Mouse (Mus musculus): ENCODE results near the gene Cacng5. TPM values are rescaled to one million over a fixed set of nuclear protein-coding genes. Genes with fewer than 3 reads are reported as not detected.

Gene Cacng5
- not detected in 2 replicates for polyA plus RNA-seq (2011; ENCODE audit: insufficient read depth, insufficient read length, low replicate concordance, missing spikeins)

DNA sequence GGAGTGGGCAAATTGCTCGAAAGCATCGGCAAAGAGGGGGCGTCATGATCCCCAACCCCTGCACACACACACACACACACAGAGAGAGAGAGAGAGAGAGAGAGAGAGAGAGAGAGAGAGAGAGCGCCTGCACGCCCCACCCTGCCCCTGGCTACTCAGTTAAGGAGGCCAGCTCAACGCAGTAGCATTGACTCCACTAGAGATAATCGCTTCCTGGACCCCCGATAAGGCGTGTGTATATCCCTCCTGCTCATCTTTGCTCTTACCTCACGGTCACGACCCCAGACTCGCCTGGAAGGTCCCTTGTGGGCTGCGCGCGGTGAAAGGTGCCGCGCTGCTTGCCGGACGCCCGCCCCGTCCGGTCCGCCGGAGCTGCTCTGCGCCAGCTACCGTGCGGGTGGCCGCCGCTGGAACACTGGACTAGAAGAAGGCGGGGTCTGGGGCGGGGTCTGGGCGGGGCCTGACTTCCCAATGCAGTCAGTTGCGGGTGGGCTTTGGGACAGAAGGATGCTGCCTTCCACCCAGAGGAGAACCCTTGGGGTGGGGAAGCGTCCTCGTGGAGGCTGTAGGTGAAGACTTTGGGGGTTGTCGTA is at the start of gene Cacng5:
Gene Cacng5, minus strand, starts transcription at position 422 of the 593 bp plus-strand sequence.
- TF ChIP-seq CTCF (IDR thresholded peaks at IDR 0.05; ENCODE audit: control insufficient read depth, insufficient read depth, low read length): no peak
- no peak for TF ChIP-seq POLR2A (IDR thresholded peaks at IDR 0.05; ENCODE audit: borderline replicate concordance, control insufficient read depth, low read depth, low read length)
- Histone ChIP-seq H3K27ac (ENCODE audit: control insufficient read depth, insufficient read depth, low read depth, low read length, poor library complexity) (no peak within 1 kb of the TSS), H3K4me3 (replicated peaks; ENCODE audit: control insufficient read depth, low read depth, low read length) (no peak within 1 kb of the TSS), H3K4me1 (ENCODE audit: control insufficient read depth, insufficient read depth, low read length) (no peaks in the 10 kb centered on the region)
- 9% methylated on average over 36 of the region's 36 CpGs for WGBS

DNA sequence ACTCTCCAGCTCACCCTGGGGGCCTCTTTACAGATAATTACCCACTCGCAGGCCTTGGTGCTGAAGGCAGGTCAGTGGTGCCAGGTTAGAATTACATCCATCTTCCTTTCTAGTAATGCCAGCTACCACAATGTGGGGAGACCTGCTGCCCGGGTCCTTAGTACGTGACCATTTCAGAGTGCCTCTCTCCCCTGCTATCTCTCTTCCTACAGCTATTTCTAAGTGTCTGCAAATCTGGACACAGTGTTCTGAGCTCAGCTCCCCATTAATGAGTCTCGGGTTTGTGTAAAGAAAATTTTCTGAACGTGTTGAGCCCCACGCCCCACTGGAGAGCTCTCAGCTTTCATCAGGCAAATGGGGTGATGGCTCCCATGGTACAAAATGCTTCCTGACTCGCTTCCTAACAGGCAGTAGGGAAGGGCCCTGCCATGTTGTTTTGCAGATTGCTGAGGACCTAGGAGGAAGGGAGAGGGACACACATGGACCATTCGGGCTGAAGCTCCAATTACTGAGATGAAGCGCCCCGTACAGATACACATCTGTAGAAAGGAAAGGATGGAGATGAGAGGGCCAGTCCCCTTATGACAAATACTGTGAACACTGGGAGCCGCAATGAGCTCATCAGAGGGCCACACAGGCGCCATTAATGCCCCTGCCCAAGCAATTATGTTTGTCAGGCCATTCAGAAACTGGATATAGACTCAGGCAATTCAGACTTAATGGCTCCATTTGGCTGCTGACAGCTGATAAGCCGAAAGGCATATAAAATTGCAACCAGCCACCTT is 42.9 kb upstream of the Cacng5 start:
- no peaks in the 10 kb centered on the region for H3K4me1 ChIP-seq (ENCODE audit: control insufficient read depth, insufficient read depth, low read length)
- 82% methylated on average over 13 of the region's 13 CpGs for WGBS
- H3K27ac ChIP-seq (ENCODE audit: control insufficient read depth, insufficient read depth, low read depth, low read length, poor library complexity): no peak overlapping the region
- TF ChIP-seq POLR2A (IDR thresholded peaks at IDR 0.05; ENCODE audit: borderline replicate concordance, control insufficient read depth, low read depth, low read length): no peak
- TF ChIP-seq CTCF (IDR thresholded peaks at IDR 0.05; ENCODE audit: control insufficient read depth, insufficient read depth, low read length): no peak
- no peak overlapping the region for H3K4me3 ChIP-seq (replicated peaks; ENCODE audit: control insufficient read depth, low read depth, low read length)

DNA sequence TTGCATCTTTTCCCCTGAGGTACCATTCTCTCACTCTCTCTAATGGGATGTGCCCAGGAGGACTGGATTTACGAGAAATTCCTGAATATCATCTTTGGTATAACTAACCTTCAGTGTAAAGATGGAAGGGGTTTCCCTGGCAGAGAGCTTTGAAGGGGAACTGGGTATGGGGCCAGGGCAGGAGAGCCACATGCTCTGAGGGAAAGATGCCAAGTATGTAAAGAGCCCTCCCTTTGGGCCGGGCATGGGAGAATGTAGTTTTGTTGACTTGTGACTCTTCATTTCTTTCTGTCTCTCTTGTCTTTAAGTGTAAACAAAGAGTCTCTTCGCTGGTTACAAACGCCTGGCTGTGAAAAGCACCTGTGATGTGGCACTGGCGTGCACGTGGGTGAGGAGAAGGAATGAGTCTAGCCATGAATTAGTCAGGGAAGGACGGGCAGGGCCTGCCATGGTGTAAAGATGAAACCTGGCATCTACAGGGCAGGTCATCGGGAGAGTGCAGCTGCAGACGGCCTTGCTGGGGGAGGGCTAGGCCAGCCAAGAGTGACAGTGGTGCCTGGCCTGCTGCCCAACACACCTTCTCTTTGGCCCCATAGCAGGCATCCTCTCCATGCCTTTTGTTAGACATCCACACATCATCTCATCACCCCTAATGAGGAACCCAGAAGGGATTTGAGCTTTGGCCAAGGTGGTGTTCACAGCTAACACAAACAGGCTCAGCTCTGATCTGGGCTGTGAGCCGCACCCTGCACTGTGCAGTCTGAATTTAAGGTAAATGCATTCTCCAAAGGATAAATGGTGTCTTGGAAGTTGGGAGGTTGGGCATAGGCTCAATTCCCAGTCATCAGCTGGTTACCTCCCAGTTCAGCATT is 40.6 kb upstream of the Cacng5 start:
- H3K4me3 ChIP-seq (replicated peaks; ENCODE audit: control insufficient read depth, low read depth, low read length): no peak overlapping the region

GRCm38 (mm10) chr11:107951431-107951830 is 36.6 kb upstream of the Cacng5 start:
- 86% methylated on average over 11 of the region's 11 CpGs for WGBS
- H3K4me1 ChIP-seq (ENCODE audit: control insufficient read depth, insufficient read depth, low read length): no peaks in the 10 kb centered on the region
- H3K27ac ChIP-seq (ENCODE audit: control insufficient read depth, insufficient read depth, low read depth, low read length, poor library complexity): no peak overlapping the region
- TF ChIP-seq CTCF (IDR thresholded peaks at IDR 0.05; ENCODE audit: control insufficient read depth, insufficient read depth, low read length) (no peak), POLR2A (IDR thresholded peaks at IDR 0.05; ENCODE audit: borderline replicate concordance, control insufficient read depth, low read depth, low read length) (no peak)
- no peak overlapping the region for H3K4me3 ChIP-seq (replicated peaks; ENCODE audit: control insufficient read depth, low read depth, low read length)

More for the DNA sequence above, 40.6 kb upstream of the Cacng5 start:
- WGBS: 86% methylated on average over 10 of the region's 10 CpGs
- TF ChIP-seq CTCF (IDR thresholded peaks at IDR 0.05; ENCODE audit: control insufficient read depth, insufficient read depth, low read length): no peak
- no peak for TF ChIP-seq POLR2A (IDR thresholded peaks at IDR 0.05; ENCODE audit: borderline replicate concordance, control insufficient read depth, low read depth, low read length)
- H3K4me1 ChIP-seq (ENCODE audit: control insufficient read depth, insufficient read depth, low read length): no peaks in the 10 kb centered on the region
- H3K27ac ChIP-seq (ENCODE audit: control insufficient read depth, insufficient read depth, low read depth, low read length, poor library complexity): no peak overlapping the region

DNA sequence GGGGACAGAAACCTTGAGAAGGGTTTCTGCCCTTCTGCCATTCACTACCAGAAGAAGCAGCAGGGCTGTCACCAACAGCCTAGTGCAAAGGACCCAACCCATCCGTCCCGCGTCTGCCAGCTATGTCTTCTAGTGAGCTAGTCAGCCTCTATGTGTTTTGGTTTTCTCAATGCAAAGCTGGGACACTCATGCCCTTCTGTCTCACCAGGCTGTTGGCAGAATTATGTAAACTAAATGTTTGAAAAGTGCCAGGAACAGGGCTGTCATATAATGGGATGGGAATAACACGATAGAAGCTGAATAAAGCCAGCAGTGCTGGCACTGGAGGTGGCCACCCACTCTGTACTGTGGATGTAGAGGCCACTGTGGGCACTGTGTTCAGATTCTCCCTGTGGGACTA is 35.8 kb upstream of the Cacng5 start:
- Histone ChIP-seq H3K27ac (ENCODE audit: control insufficient read depth, insufficient read depth, low read depth, low read length, poor library complexity) (no peak overlapping the region), H3K4me3 (replicated peaks; ENCODE audit: control insufficient read depth, low read depth, low read length) (no peak overlapping the region), H3K4me1 (ENCODE audit: control insufficient read depth, insufficient read depth, low read length) (no peaks in the 10 kb centered on the region)
- TF ChIP-seq POLR2A (IDR thresholded peaks at IDR 0.05; ENCODE audit: borderline replicate concordance, control insufficient read depth, low read depth, low read length): no peak
- TF ChIP-seq CTCF (IDR thresholded peaks at IDR 0.05; ENCODE audit: control insufficient read depth, insufficient read depth, low read length): no peak
- 93% methylated on average over 4 of the region's 4 CpGs for WGBS

DNA sequence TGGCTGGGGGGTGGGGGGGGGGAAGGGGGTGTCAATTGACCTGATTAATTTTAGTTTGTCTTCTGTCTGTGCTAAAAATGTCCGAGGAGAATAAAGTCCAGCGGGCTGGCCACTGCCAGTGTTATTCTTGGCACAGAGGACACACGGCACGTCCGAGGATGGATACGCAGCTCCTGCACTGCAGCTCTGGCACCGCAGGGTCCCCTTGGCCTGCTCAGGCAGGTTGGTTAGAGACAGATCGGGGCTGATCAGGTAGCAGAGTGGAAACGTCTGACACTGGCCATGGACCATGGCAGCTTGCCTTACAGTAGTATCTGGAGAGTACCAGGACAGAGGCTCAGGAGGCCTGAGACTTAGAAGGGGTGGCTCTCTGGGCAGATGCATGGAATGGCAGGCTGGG is 35.4 kb upstream of the Cacng5 start:
- Histone ChIP-seq H3K4me1 (ENCODE audit: control insufficient read depth, insufficient read depth, low read length) (no peaks in the 10 kb centered on the region), H3K4me3 (replicated peaks; ENCODE audit: control insufficient read depth, low read depth, low read length) (no peak overlapping the region), H3K27ac (ENCODE audit: control insufficient read depth, insufficient read depth, low read depth, low read length, poor library complexity) (no peak overlapping the region)
- WGBS: 85% methylated on average over 9 of the region's 9 CpGs
- TF ChIP-seq CTCF (IDR thresholded peaks at IDR 0.05; ENCODE audit: control insufficient read depth, insufficient read depth, low read length) (no peak), POLR2A (IDR thresholded peaks at IDR 0.05; ENCODE audit: borderline replicate concordance, control insufficient read depth, low read depth, low read length) (no peak)

DNA sequence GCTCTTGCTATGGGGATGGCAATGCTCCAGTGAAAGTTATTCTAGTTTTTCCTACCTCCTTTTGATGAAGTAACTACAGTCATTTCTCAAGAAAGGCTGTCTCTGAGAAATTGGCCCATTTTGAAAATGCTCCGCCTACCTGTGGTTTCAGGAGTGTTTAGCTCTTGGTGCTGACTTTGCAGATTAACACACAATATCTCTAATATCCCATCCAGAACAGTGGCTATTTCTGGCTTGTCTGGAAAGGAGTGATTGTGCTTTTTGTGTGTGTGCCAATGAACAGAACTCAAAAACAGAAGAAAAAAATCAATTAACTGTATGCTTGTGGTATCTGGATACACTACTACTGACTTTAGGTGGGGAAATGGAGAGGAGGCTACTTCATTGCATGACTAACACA is 33.1 kb upstream of the Cacng5 start:
- no peak for TF ChIP-seq CTCF (IDR thresholded peaks at IDR 0.05; ENCODE audit: control insufficient read depth, insufficient read depth, low read length)
- TF ChIP-seq POLR2A (IDR thresholded peaks at IDR 0.05; ENCODE audit: borderline replicate concordance, control insufficient read depth, low read depth, low read length): no peak
- no peaks in the 10 kb centered on the region for H3K4me1 ChIP-seq (ENCODE audit: control insufficient read depth, insufficient read depth, low read length)
- no peak overlapping the region for H3K27ac ChIP-seq (ENCODE audit: control insufficient read depth, insufficient read depth, low read depth, low read length, poor library complexity)
- no peak overlapping the region for H3K4me3 ChIP-seq (replicated peaks; ENCODE audit: control insufficient read depth, low read depth, low read length)
- 56% methylated on average over 1 of the region's 1 CpGs for WGBS

- WGBS: 79% methylated on average over 5 of the region's 5 CpGs
- no peak overlapping the region for H3K4me3 ChIP-seq (replicated peaks; ENCODE audit: control insufficient read depth, low read depth, low read length)
- H3K27ac ChIP-seq (ENCODE audit: control insufficient read depth, insufficient read depth, low read depth, low read length, poor library complexity): no peak overlapping the region
- no peak for TF ChIP-seq POLR2A (IDR thresholded peaks at IDR 0.05; ENCODE audit: borderline replicate concordance, control insufficient read depth, low read depth, low read length)
- TF ChIP-seq CTCF (IDR thresholded peaks at IDR 0.05; ENCODE audit: control insufficient read depth, insufficient read depth, low read length): no peak
- no peaks in the 10 kb centered on the region for H3K4me1 ChIP-seq (ENCODE audit: control insufficient read depth, insufficient read depth, low read length)
These were observed 32.0 kb upstream of the Cacng5 start for GRCm38 (mm10) chr11:107946823-107947222.

Measured in bone marrow, adult 2 months (tissue).